Mouse (Mus musculus): ENCODE results near the gene Golga2. TPM values are rescaled to one million over a fixed set of nuclear protein-coding genes. Genes with fewer than 3 reads are reported as not detected.

The Golga2 gene
- polyA plus RNA-seq, 1 experiment, result 57.6 TPM

GRCm38 (mm10) chr2:32353007-32353542 lies 65.9 kb downstream of the Golga2 start, which contains the start of gene Dnm1:
Gene Dnm1, minus strand, starts transcription at chr2:32353338.
- H3K4me1 ChIP-seq (ENCODE audit: control insufficient read depth, insufficient read depth, insufficient read length, low read length), result no peaks in the 10 kb centered on the region
- no peak within 1 kb of the TSS for H3K27ac ChIP-seq (replicated peaks; ENCODE audit: low read depth, low read length)
- peak within 1 kb of the TSS; percentile 65 for H3K4me3 ChIP-seq (ENCODE audit: insufficient read depth, low read depth, low read length)

- no peaks in the 10 kb centered on the region for H3K4me1 ChIP-seq (ENCODE audit: control insufficient read depth, insufficient read depth, insufficient read length, low read length)
- no peak overlapping the region for H3K27ac ChIP-seq (replicated peaks; ENCODE audit: low read depth, low read length)
- H3K4me3 ChIP-seq (ENCODE audit: insufficient read depth, low read depth, low read length), result no peak overlapping the region
Measured at GRCm38 (mm10) chr2:32353836-32354235, 66.7 kb downstream of the Golga2 start.

GRCm38 (mm10) chr2:32354336-32354895 lies 67.2 kb downstream of the Golga2 start:
- Histone ChIP-seq H3K4me3 (ENCODE audit: insufficient read depth, low read depth, low read length) (no peak overlapping the region), H3K4me1 (ENCODE audit: control insufficient read depth, insufficient read depth, insufficient read length, low read length) (no peaks in the 10 kb centered on the region), H3K27ac (replicated peaks; ENCODE audit: low read depth, low read length) (no peak overlapping the region)

- Histone ChIP-seq H3K27ac (replicated peaks; ENCODE audit: low read depth, low read length) (no peak overlapping the region), H3K4me3 (ENCODE audit: insufficient read depth, low read depth, low read length) (no peak overlapping the region), H3K4me1 (ENCODE audit: control insufficient read depth, insufficient read depth, insufficient read length, low read length) (no peaks in the 10 kb centered on the region)
Measured at GRCm38 (mm10) chr2:32356216-32356615, 69.0 kb downstream of the Golga2 start.

Other genes with a start within 250 kb of the Golga2 start
- gene Fam78a, start 202.5 kb upstream of the Golga2 start, polyA plus RNA-seq (2012; ENCODE audit: insufficient read depth, insufficient read length, missing spikeins), result 0.24 and 1.0 TPM in 2 replicates
- 4.1 and 4.6 TPM in 2 replicates for gene Plpp7, start 191.9 kb upstream of the Golga2 start, polyA plus RNA-seq (2012; ENCODE audit: insufficient read depth, insufficient read length, missing spikeins)
- 14.6 and 15.1 TPM in 2 replicates for gene Prrc2b, start 136.3 kb upstream of the Golga2 start, polyA plus RNA-seq (2012; ENCODE audit: insufficient read depth, insufficient read length, missing spikeins)
- gene Pomt1, start 50.8 kb upstream of the Golga2 start, polyA plus RNA-seq (2012; ENCODE audit: insufficient read depth, insufficient read length, missing spikeins), result 23.7 and 25.1 TPM in 2 replicates
- gene Uck1, start 27.2 kb upstream of the Golga2 start, polyA plus RNA-seq (2012; ENCODE audit: insufficient read depth, insufficient read length, missing spikeins), result 292 and 332 TPM in 2 replicates
- 679 and 786 TPM in 2 replicates for gene Swi5, start 691 bp downstream of the Golga2 start, polyA plus RNA-seq (2012; ENCODE audit: insufficient read depth, insufficient read length, missing spikeins)
- 18.7 and 22.4 TPM in 2 replicates for gene Ciz1, start 64.9 kb downstream of the Golga2 start, polyA plus RNA-seq (2012; ENCODE audit: insufficient read depth, insufficient read length, missing spikeins)
- 2.6 and 7.4 TPM in 2 replicates for gene Dnm1, start 66.0 kb downstream of the Golga2 start, polyA plus RNA-seq (2012; ENCODE audit: insufficient read depth, insufficient read length, missing spikeins)
- 296 and 402 TPM in 2 replicates for gene 1110008P14Rik, start 94.6 kb downstream of the Golga2 start, polyA plus RNA-seq (2012; ENCODE audit: insufficient read depth, insufficient read length, missing spikeins)
- gene Lcn2, start 100.9 kb downstream of the Golga2 start, polyA plus RNA-seq (2012; ENCODE audit: insufficient read depth, insufficient read length, missing spikeins), result 2.7 TPM in 1 of 2 replicates, not detected in the other
- gene Ptges2, start 108.5 kb downstream of the Golga2 start, polyA plus RNA-seq (2012; ENCODE audit: insufficient read depth, insufficient read length, missing spikeins), result 87.7 and 101 TPM in 2 replicates
- 1.8 and 2.1 TPM in 2 replicates for gene Naif1, start 163.1 kb downstream of the Golga2 start, polyA plus RNA-seq (2012; ENCODE audit: insufficient read depth, insufficient read length, missing spikeins)
- gene Slc25a25, start 164.1 kb downstream of the Golga2 start, polyA plus RNA-seq (2012; ENCODE audit: insufficient read depth, insufficient read length, missing spikeins), result 9.2 and 11.0 TPM in 2 replicates
- 6.3 and 15.4 TPM in 2 replicates for gene Fam102a, start 247.9 kb downstream of the Golga2 start, polyA plus RNA-seq (2012; ENCODE audit: insufficient read depth, insufficient read length, missing spikeins)